Mouse (Mus musculus): ENCODE measurements around the gene Pa2g4.

The Pa2g4 gene

GRCm38 (mm10) chr10:128538340-128538870, 27.4 kb downstream of the Pa2g4 start:
- in situ Hi-C loops (cut with MboI, MseI) = no loop called here

DNA sequence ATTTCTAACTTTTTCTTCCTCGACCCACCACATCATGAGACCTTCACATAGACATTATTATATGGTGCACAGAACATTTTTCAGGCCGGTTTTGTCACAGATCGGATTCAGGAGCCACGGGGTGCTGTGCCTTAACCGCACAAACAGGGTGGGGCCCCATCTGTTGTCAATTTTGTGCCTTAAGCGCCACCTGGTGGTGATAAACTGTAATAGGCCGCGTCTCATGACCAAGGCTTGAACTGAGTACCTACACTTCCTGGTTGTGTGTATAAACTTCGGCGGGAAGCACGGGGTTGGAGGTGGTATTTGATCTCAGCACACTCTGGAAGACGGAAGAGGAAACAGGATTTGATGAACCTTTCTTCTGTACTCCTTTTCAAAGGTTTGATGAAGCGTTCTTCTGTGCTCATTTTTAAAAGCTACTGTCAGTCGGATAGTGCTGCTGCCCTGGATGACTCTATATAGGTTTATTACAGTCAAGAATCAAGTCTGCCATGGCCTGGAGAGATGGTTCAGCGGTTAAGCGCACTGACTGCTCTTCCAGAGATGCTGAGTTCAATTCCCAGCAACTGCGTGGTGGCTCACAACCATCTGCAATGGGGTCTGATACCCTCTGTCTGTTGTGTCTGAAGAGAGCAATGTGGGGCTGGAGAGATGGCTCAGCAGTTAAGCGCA, 29.4 kb downstream of the Pa2g4 start:
- in situ Hi-C loops (cut with MboI, MseI) = no loop called here

DNA sequence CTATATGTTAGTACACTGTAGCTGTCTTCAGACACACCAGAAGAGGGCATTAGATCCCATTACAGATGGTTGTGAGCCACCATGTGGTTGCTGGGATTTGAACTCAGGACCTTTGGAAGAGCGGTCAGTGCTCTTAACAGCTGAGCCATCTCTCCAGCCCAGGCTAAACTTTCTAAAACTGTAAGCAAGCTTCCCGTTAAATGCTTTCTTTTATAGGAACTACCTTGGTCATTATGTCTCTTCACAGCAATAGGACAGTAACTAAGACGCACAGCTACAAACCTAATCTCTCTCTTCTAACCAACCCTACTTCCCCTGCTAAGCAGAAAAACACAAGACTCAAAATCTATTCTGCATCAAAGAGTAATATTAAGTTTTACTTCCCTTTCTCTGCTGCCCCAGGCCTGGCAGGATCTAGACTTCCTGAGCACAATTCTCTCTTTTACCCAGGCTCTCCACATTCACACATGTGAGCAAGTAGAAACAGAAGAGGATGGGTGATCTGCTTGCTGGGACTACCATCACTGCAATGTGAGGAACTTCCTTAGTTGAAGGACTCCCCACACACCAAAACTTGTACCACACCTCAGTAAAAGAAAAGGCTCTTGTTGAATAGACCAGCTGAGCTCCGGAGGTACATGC, 30.0 kb downstream of the Pa2g4 start:
- in situ Hi-C loops (cut with MboI, MseI) = no loop called here

- in situ Hi-C loops (cut with MboI, MseI) = no loop called here
Observed at GRCm38 (mm10) chr10:128535206-128535605, 30.6 kb downstream of the Pa2g4 start.

GRCm38 (mm10) chr10:128526366-128527356, 39.1 kb downstream of the Pa2g4 start:
- in situ Hi-C loops (cut with MboI, MseI) = no loop called here

- in situ Hi-C loops (cut with MboI, MseI) = no loop called here
Observed at GRCm38 (mm10) chr10:128525671-128526308, 40.0 kb downstream of the Pa2g4 start, which contains the start of gene Esyt1. Gene Esyt1, minus strand, starts transcription at chr10:128525871.

GRCm38 (mm10) chr10:128524732-128525662, 40.8 kb downstream of the Pa2g4 start:
- in situ Hi-C loops (cut with MboI, MseI) = no loop called here

DNA sequence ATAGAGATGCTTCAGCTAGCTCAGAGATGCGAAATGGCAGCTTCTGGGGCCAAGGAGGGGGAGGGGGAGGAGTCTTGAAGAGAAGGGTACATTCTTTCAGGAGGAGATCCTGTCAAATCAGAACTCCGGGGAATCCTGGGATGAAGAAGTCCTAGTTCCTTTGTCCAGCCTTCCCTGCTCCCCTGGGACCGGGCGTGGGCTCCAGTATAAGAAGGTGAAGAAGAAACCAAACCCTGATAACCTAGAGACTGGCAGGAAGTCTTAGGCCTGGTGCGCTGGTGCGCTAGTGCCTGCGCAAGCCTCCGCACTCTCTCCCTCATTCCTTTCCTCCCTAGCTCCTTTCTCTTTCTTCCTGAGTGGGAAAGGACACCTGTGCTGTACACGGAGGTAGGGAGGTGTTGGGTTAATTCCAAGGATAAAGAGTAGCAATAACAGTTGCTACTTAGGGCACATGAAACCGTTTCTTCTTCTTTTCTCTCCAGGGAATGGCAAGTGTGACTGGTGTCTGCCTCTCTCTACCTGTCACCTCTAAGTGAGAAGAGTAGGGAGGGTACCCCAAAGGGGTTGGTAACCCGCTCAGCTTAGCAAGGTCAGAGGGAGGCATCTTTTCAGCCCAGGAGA, 41.6 kb downstream of the Pa2g4 start:
- in situ Hi-C loops (cut with MboI, MseI) = no loop called here

DNA sequence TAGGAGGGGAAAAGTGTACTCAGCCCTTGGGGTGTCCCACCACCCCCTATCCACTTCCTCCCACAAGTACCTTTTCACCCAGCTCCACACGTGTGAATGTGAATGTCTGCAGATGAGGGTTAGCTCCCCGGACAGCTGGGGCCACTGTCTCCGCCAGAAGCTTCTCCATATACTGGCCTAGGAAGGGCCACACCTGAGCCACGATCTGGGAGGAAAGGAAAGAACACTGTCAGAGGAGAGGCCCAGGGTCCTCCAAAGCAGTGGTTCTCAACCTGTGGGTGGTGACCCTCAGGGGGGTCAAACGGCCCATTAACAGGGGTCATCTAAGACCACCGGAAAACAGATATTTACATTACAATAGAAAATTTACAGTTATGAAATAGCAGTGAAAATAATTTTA, 43.4 kb downstream of the Pa2g4 start:
- in situ Hi-C loops (cut with MboI, MseI) = no loop called here

DNA sequence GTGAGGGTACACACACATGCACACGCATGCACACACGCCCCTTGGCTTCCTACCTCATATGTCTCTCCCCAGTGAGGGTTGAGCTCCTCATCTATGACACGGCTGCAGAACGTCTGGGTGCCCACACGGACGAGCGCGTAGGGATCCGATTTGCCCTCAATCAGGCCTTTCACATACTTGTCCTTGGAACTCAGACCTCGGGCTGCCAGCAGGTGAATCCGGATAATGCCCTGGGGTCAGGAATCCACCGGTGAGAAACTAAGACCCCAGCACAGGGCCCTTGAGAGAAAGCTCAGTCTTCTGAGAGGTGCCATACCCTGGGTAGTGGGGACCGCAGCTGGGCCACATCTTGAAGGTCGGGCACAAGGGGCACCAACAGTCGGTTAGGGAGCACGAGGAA, 45.2 kb downstream of the Pa2g4 start:
- in situ Hi-C loops (cut with MboI, MseI) = no loop called here

GRCm38 (mm10) chr10:128518833-128519232, 47.0 kb downstream of the Pa2g4 start:
- in situ Hi-C loops (cut with MboI, MseI) = no loop called here

GRCm38 (mm10) chr10:128516677-128517076, 49.1 kb downstream of the Pa2g4 start:
- in situ Hi-C loops (cut with MboI, MseI) = no loop called here

GRCm38 (mm10) chr10:128516029-128516428, 49.8 kb downstream of the Pa2g4 start:
- in situ Hi-C loops (cut with MboI, MseI) = no loop called here

- in situ Hi-C loops (cut with MboI, MseI) = no loop called here
Observed at GRCm38 (mm10) chr10:128515044-128515443, 50.7 kb downstream of the Pa2g4 start.

- in situ Hi-C loops (cut with MboI, MseI) = no loop called here
Observed at GRCm38 (mm10) chr10:128511761-128512160, 54.0 kb downstream of the Pa2g4 start.

- in situ Hi-C loops (cut with MboI, MseI) = no loop called here
Observed at GRCm38 (mm10) chr10:128511189-128511588, 54.6 kb downstream of the Pa2g4 start.

GRCm38 (mm10) chr10:128510301-128510700, 55.5 kb downstream of the Pa2g4 start:
- in situ Hi-C loops (cut with MboI, MseI) = no loop called here

DNA sequence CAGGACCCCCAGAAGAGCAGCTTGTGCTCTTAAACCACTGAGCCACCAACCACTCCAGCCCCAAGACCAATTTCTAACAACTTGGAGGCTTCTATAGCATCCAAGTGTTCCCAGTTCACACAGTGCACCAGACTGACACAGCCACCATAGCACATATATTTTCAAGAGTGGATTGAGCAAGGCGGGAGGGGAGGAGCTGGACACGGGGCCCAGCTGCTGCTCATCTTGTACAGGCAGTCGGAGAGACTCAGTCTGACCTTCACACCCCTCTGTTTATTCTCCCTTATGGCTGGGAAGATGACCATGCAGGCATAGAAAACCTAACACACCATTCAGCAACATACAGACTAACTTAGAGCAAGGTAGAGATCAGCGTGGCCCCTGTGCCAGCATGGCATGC, 56.0 kb downstream of the Pa2g4 start:
- in situ Hi-C loops (cut with MboI, MseI) = no loop called here

DNA sequence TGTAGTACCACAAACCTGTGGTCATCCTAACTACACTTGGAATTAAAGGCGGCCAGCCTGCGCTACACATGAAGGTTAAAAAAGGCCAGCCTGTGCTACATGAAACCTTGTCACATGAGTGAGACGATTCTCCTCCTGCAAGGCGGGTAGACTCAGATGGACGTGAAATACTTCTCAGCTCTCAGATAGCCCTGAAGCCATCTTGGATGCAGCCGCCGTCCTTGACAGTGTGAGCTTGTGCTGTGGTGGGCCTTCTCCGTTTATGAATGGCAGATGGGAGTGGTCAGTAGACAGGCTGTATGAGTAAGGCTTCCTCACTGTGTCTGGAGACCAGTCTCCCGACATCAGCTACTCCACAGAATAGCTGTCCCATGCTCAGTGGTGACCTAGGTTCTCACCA, 56.6 kb downstream of the Pa2g4 start:
- in situ Hi-C loops (cut with MboI, MseI) = no loop called here

GRCm38 (mm10) chr10:128508260-128508659, 57.5 kb downstream of the Pa2g4 start:
- in situ Hi-C loops (cut with MboI, MseI) = no loop called here

Measured in regulatory T cell (primary cell).